Mouse (Mus musculus) cerebral cortex, adult 2 months (tissue): ENCODE results near the gene Gbp3.

Experiments
- WGBS: fragments of 180-500 bp; shearing (Covaris S2); methylation state at CpG from one replicate; pipeline ENCODE4 v1.1.7; 2018; 5-methylcytosine and 5-hydroxymethylcytosine counted together

The Gbp3 gene

GRCm38 (mm10) chr3:142590431-142591067 is 30.7 kb downstream of the Gbp3 start:
- 85% methylated on average over 4 of the region's 4 CpGs for WGBS

GRCm38 (mm10) chr3:142594547-142594946 is 34.7 kb downstream of the Gbp3 start, which contains the start of gene Gbp2b:
Gene Gbp2b (plus strand): TSS chr3:142594847.
- 95% methylated on average over 1 of the region's 1 CpGs for WGBS

- WGBS = 71% methylated on average over 3 of the region's 3 CpGs
Observed at GRCm38 (mm10) chr3:142597923-142598322, 38.1 kb downstream of the Gbp3 start.

GRCm38 (mm10) chr3:142618658-142619057 is 58.8 kb downstream of the Gbp3 start:
- WGBS = 61% methylated on average over 3 of the region's 3 CpGs

GRCm38 (mm10) chr3:142619606-142620005 is 59.8 kb downstream of the Gbp3 start:
- 16% methylated on average over 1 of the region's 1 CpGs for WGBS

- WGBS = 49% methylated on average over 4 of the region's 4 CpGs
Observed at GRCm38 (mm10) chr3:142620111-142620955, 60.5 kb downstream of the Gbp3 start, which contains the start of gene Gbp2. Gene Gbp2 (plus strand): TSS chr3:142620602.

- 48% methylated on average over 3 of the region's 3 CpGs for WGBS
Observed at GRCm38 (mm10) chr3:142620956-142621562, 61.2 kb downstream of the Gbp3 start.
